Mouse (Mus musculus) left cerebral cortex, adult 18-20 months (tissue): ENCODE results near the gene Tesk2. TPM values are rescaled to one million over a fixed set of nuclear protein-coding genes. Genes with fewer than 3 reads are reported as not detected.
"Not testable (repeated sequence)": the region's sequence is repeated elsewhere in the genome, so short reads cannot be mapped to it uniquely, and the experiment has no call there.

Experiments
- DNase-seq, 2 experiments: peaks; one replicate each; pipeline ENCODE4 v3.0.0; 2021 to 2022; ENCODE audit warnings: low spot score in 2 of 2, mixed read lengths in 1 of 2
- long read RNA-seq, 2 experiments: library from polyadenylated mRNA; stranded (forward); transcript quantifications; one replicate each; pipeline ENCODE4 v2.0.0; 2021
- total RNA-seq, 2 experiments: library from RNA; stranded (reverse); gene quantifications; 2 replicates each; pipeline ENCODE4 v1.2.3; 2021

Gene Tesk2
- 1 to 10 TPM; 3.6 to 4.5 TPM for total RNA-seq
- long read RNA-seq, experiment 1, partial matches to known transcripts, result 0 of 1 reads
- long read RNA-seq, experiment 1, other reads (novel, unspliced or antisense), result 1 of 1 reads
- long read RNA-seq, experiment 2, partial matches to known transcripts, result 0 of 4 reads
- long read RNA-seq, experiment 2, other reads (novel, unspliced or antisense), result 2 of 4 reads

- peak; percentile 86 to 91 for DNase-seq
These were observed at the start of gene Tesk2 for GRCm38 (mm10) chr4:116720343-116721097. TSS of gene Tesk2 (plus strand) at chr4:116720948.

GRCm38 (mm10) chr4:116672785-116673184, 48.0 kb upstream of the Tesk2 start:
- no peak for DNase-seq

GRCm38 (mm10) chr4:116674761-116675160, 46.0 kb upstream of the Tesk2 start:
- DNase-seq, result not testable (repeated sequence)

- no peak for DNase-seq
These were observed 44.7 kb upstream of the Tesk2 start for GRCm38 (mm10) chr4:116676027-116676426.

- no peak for DNase-seq
These were observed 42.9 kb upstream of the Tesk2 start for GRCm38 (mm10) chr4:116677808-116678207.

- DNase-seq, result no peak
These were observed 41.6 kb upstream of the Tesk2 start for GRCm38 (mm10) chr4:116679141-116679540.

- not testable (repeated sequence) for DNase-seq
These were observed 40.2 kb upstream of the Tesk2 start for GRCm38 (mm10) chr4:116680521-116680920.

GRCm38 (mm10) chr4:116683957-116684356, 36.8 kb upstream of the Tesk2 start:
- no peak for DNase-seq

GRCm38 (mm10) chr4:116684665-116685064, 36.1 kb upstream of the Tesk2 start:
- DNase-seq, result no peak

GRCm38 (mm10) chr4:116685402-116686061, 35.2 kb upstream of the Tesk2 start, which contains the start of gene Prdx1:
TSS of gene Prdx1 (plus strand) at chr4:116685544.
- DNase-seq, result peak; percentile 86 to 89

- DNase-seq, result no peak
These were observed 33.7 kb upstream of the Tesk2 start for GRCm38 (mm10) chr4:116687041-116687440.

- no peak for DNase-seq
These were observed 31.4 kb upstream of the Tesk2 start for GRCm38 (mm10) chr4:116689309-116689876.

- no peak for DNase-seq
These were observed 28.6 kb upstream of the Tesk2 start for GRCm38 (mm10) chr4:116692146-116692545.

GRCm38 (mm10) chr4:116693785-116694184, 27.0 kb upstream of the Tesk2 start:
- no peak for DNase-seq

GRCm38 (mm10) chr4:116698693-116699342, 21.9 kb upstream of the Tesk2 start:
- no peak for DNase-seq

GRCm38 (mm10) chr4:116700964-116701363, 19.8 kb upstream of the Tesk2 start:
- DNase-seq, result no peak

GRCm38 (mm10) chr4:116703804-116704203, 16.9 kb upstream of the Tesk2 start:
- peak; percentile 30 to 58 for DNase-seq

GRCm38 (mm10) chr4:116707666-116708065, 13.1 kb upstream of the Tesk2 start:
- peak in 1 of 2 experiments; percentile 20 for DNase-seq

- peak; percentile 88 to 93 for DNase-seq
These were observed 12.5 kb upstream of the Tesk2 start, which contains the start of the genes Mmachc and Ccdc163 for GRCm38 (mm10) chr4:116708201-116708764. TSS of gene Mmachc (minus strand) at chr4:116708406. TSS of gene Ccdc163 (plus strand) at chr4:116708509.

GRCm38 (mm10) chr4:116708791-116709390, 11.9 kb upstream of the Tesk2 start:
- no peak for DNase-seq
